Mouse (Mus musculus): ENCODE measurements at regions not wholly inside any gene's neighbourhood (a gene's known extent, or its start where the extent isn't known, plus 50 kb on each side); places are given as distances from the start of the nearest gene placed in this dataset.
"Not testable (repeated sequence)": the region's sequence is repeated elsewhere in the genome, so short reads cannot be mapped to it uniquely, and the experiment has no call there.

GRCm38 (mm10) chr6:14486642-14487041 lies 268.4 kb downstream of the Ppp1r3a start:
- not testable (repeated sequence) for TF ChIP-seq POLR2A (IDR thresholded peaks at IDR 0.05; ENCODE audit: insufficient read depth, low read depth, low read length); CTCF (IDR thresholded peaks at IDR 0.05)

Data from heart, adult 2 months (tissue).